Mouse (Mus musculus): ENCODE data around the gene Hoxb13. TPM values are rescaled to one million over a fixed set of nuclear protein-coding genes. Genes with fewer than 3 reads are reported as not detected.

Hoxb13 gene
- polyA plus RNA-seq, 1 experiment from 2014 or later: not detected

DNA sequence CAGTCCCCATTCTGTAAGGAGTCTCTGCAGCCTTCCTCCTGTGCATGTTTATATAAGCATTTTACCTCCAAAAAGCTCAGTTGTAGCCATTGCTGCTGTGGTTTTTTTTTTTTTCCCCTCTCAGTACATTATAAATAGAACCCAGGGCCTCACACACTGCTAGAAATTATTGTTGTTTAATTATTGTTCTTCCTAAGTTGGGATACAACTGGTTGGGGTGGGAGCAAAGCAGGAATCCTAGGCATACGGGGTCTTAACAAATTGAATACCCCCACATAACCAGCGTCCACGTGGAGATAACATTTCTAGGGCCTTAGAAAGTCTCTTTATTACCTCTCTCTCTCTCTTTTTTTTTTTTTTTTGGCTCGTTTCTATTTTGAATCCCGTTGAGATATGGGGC, 3.0 kb upstream of the Hoxb13 start:
- Histone ChIP-seq H3K27me3 (peaks cover 98% of the 10 kb centered on the region), H3K9ac (replicated peaks) (no peak overlapping the region), H3K4me2 (no peak overlapping the region), H3K9me3 (no peaks in the 10 kb centered on the region), H3K27ac (no peak overlapping the region), H3K36me3 (no peaks in the 10 kb centered on the region), H3K4me3 (replicated peaks) (no peak overlapping the region), H3K4me1 (replicated peaks) (peaks cover 11% of the 10 kb centered on the region)
- ATAC-seq (ENCODE audit: insufficient number of reproducible peaks, insufficient read depth, low FRiP score, low TSS enrichment, low read depth): no peak
- 5% methylated on average over 5 of the region's 5 CpGs for WGBS

DNA sequence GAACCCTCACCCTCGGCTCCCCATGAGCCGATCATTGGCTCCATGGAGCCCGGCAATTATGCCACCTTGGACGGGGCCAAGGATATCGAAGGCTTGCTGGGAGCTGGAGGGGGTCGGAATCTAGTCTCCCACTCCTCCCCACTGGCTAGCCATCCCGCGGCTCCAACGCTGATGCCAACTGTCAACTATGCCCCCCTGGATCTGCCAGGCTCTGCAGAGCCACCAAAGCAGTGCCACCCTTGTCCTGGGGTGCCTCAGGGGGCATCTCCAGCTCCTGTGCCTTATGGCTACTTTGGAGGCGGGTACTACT, 240 bp downstream of the Hoxb13 start:
- H3K27me3 ChIP-seq: peaks cover 98% of the 10 kb centered on the region
- ATAC-seq (ENCODE audit: insufficient number of reproducible peaks, insufficient read depth, low FRiP score, low TSS enrichment, low read depth): no peak
- peak overlapping the region; percentile 48 for H3K4me2 ChIP-seq
- WGBS: 0% methylated on average over 10 of the region's 10 CpGs
- no peaks in the 10 kb centered on the region for H3K36me3 ChIP-seq
- peak overlapping the region; percentile 25 for H3K4me3 ChIP-seq (replicated peaks)
- H3K4me1 ChIP-seq (replicated peaks): peaks cover 11% of the 10 kb centered on the region
- H3K9ac ChIP-seq (replicated peaks): no peak overlapping the region
- no peak overlapping the region for H3K27ac ChIP-seq
- no peaks in the 10 kb centered on the region for H3K9me3 ChIP-seq

DNA sequence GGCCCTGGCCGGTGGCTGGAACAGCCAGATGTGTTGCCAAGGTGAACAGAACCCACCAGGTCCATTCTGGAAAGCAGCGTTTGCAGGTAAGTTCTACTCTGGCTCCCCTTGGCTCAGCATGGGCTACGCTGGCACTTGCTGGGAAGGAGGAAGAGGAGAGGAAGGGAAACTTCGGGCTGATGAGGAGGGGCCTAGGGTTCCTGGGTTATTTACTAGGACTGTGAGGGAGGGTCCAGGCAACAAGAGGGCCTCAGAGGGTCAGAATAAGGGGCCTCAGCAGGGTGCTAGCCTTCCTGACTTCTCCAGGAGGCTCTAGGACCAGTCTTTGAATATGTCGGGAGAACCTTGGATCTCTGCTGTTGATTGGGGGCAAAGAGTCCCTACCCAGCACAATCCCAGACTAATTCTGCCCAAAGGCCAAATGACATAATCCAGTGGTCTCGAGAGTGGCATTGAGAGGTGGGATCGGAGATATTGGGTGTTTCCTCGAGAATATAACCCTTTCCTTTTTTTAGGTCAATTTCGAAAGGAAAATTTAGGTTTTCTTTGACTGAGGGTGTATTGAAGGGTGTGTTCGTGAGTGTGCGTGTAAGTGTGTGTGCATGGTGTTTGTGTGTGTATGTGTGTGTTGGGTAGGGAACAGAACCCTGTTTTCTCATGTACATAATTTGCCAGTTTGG, 985 bp downstream of the Hoxb13 start:
- H3K36me3 ChIP-seq: no peaks in the 10 kb centered on the region
- no peak for ATAC-seq (ENCODE audit: insufficient number of reproducible peaks, insufficient read depth, low FRiP score, low TSS enrichment, low read depth)
- peaks cover 11% of the 10 kb centered on the region for H3K4me1 ChIP-seq (replicated peaks)
- no peak overlapping the region for H3K9ac ChIP-seq (replicated peaks)
- H3K27ac ChIP-seq: no peak overlapping the region
- H3K4me2 ChIP-seq: no peak overlapping the region
- peaks cover 100% of the 10 kb centered on the region for H3K27me3 ChIP-seq
- WGBS: 8% methylated on average over 11 of the region's 11 CpGs
- no peaks in the 10 kb centered on the region for H3K9me3 ChIP-seq
- H3K4me3 ChIP-seq (replicated peaks): no peak overlapping the region

DNA sequence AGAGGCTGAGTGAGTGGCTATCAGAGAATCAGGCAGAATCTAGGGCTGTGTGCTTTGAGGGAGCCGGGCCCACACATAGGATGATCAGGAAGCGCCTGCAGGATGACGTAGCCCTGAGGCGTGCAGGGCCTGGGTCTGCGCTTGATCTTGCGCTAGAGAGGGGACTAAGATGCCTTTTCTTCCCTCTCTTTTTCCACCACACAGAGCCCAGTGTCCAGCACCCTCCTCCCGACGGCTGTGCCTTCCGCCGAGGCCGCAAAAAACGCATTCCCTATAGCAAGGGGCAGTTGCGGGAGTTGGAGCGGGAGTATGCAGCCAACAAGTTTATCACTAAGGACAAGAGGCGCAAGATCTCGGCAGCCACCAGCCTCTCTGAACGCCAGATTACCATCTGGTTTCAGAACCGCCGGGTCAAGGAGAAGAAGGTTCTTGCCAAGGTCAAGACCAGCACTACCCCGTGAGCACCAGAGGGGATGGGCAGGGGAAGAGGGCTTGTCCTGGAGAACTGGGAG, 1.7 kb downstream of the Hoxb13 start:
- Histone ChIP-seq H3K4me1 (replicated peaks) (peaks cover 11% of the 10 kb centered on the region), H3K27ac (no peak overlapping the region), H3K9ac (replicated peaks) (no peak overlapping the region), H3K9me3 (no peaks in the 10 kb centered on the region), H3K27me3 (peaks cover 100% of the 10 kb centered on the region), H3K36me3 (no peaks in the 10 kb centered on the region), H3K4me3 (replicated peaks) (no peak overlapping the region), H3K4me2 (no peak overlapping the region)
- WGBS: 2% methylated on average over 20 of the region's 20 CpGs
- ATAC-seq (ENCODE audit: insufficient number of reproducible peaks, insufficient read depth, low FRiP score, low TSS enrichment, low read depth): no peak

DNA sequence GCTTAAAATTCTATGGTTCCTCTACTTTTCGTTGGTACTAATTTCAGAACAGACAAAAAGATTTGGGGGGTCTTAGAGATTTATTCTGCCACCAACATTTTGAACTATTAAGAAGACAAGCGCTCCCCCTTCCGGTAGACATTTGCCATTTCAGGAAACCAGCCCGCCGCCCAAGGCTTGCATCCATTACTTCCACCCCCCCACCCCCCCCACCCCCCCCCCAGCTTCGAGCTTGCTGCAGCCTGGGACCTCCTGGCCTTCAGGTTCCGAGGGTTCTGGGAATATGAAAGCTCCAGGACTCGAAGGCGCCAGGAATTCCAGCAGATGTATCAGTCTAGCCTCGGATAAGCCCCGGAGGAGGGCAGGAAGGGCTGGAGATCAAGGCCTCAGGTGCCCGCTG, 4.5 kb downstream of the Hoxb13 start:
- H3K4me3 ChIP-seq (replicated peaks): no peak overlapping the region
- peaks cover 99% of the 10 kb centered on the region for H3K27me3 ChIP-seq
- no peak overlapping the region for H3K27ac ChIP-seq
- WGBS: under 1% methylated on average over 11 of the region's 12 CpGs
- no peaks in the 10 kb centered on the region for H3K36me3 ChIP-seq
- no peak overlapping the region for H3K4me2 ChIP-seq
- peaks cover 12% of the 10 kb centered on the region for H3K4me1 ChIP-seq (replicated peaks)
- no peak for ATAC-seq (ENCODE audit: insufficient number of reproducible peaks, insufficient read depth, low FRiP score, low TSS enrichment, low read depth)
- H3K9ac ChIP-seq (replicated peaks): no peak overlapping the region
- no peaks in the 10 kb centered on the region for H3K9me3 ChIP-seq

DNA sequence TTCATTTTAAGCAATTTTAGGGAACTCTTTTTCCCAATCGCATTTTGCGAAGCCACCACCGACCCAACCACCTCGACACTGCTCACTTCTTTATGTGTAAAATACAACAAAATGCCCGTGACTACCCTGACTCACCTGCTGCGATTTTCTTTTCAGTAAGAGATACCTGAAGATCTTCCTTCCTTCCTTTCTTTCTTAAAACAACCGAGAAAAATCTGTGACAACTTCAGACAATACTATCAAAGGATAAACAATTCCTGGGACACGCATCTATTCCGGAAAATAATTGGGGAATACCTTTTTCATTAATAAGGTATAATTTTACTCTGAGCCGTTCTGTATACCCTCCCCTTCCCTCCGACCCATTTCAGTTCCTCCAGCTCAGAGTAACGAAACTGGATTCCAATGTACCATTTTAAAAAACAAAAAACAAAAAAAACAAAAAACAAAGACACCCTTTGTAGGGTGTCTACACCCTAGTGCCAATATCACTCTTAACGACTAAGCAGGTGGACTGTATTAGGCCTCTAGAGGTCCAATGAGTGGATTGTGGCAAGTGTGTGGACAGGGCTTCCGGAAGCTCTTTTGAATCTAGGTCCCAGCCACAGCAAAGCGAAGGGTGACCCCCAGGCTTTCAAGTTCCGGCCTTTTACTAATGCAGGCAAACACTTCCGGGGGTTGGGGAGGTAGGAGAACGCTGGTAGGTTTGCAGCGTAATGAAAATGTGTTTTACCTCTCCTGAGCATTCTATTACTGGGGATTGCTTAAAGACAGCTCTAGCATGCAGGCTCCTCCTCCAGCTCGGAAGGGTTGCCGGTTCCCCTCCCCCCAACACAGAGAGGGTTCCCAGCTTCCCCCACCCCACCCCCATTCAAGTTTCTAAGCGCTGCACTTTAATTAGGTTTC, 5.3 kb downstream of the Hoxb13 start:
- Histone ChIP-seq H3K9ac (replicated peaks) (no peak overlapping the region), H3K4me1 (replicated peaks) (0 out of 2 replicates have a peak, but pooled peaks cover 8% of the 10 kb centered on the region), H3K27ac (no peak overlapping the region), H3K4me2 (0 out of 2 replicates have a peak overlapping the region, but pooled peaks have one; percentile 9), H3K36me3 (no peaks in the 10 kb centered on the region), H3K27me3 (peaks cover 99% of the 10 kb centered on the region), H3K9me3 (no peaks in the 10 kb centered on the region), H3K4me3 (replicated peaks) (no peak overlapping the region)
- 1% methylated on average over 22 of the region's 22 CpGs for WGBS
- no peak for ATAC-seq (ENCODE audit: insufficient number of reproducible peaks, insufficient read depth, low FRiP score, low TSS enrichment, low read depth)

DNA sequence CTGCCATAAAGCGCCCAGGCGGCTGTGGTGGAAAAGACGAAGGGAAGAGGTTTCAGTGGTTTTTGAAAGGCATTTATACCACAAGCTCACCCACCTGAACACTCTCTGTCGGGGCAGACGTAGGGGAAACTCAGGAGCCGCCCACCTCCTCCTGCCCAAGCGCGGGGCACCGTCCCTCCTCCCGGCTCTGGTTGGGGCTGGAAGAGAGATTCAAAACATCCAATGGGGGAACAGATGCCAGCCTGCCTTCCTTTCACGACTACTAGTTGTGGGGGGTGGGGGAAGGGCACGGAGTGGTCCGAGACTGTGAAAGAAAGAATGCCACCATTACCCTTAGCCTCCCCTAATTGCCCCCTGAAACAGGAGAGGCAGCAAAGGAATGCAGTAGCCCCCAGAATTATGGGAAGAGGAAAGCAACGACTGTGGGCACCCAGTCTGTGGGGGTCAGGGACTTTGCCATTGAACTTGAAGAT, 6.1 kb downstream of the Hoxb13 start:
- Histone ChIP-seq H3K4me3 (replicated peaks) (no peak overlapping the region), H3K27ac (no peak overlapping the region), H3K4me1 (replicated peaks) (0 out of 2 replicates have a peak, but pooled peaks cover 8% of the 10 kb centered on the region), H3K4me2 (no peak overlapping the region), H3K27me3 (peaks cover 96% of the 10 kb centered on the region), H3K36me3 (no peaks in the 10 kb centered on the region), H3K9ac (replicated peaks) (no peak overlapping the region), H3K9me3 (no peaks in the 10 kb centered on the region)
- ATAC-seq (ENCODE audit: insufficient number of reproducible peaks, insufficient read depth, low FRiP score, low TSS enrichment, low read depth): no peak
- WGBS: under 1% methylated on average over 14 of the region's 14 CpGs

DNA sequence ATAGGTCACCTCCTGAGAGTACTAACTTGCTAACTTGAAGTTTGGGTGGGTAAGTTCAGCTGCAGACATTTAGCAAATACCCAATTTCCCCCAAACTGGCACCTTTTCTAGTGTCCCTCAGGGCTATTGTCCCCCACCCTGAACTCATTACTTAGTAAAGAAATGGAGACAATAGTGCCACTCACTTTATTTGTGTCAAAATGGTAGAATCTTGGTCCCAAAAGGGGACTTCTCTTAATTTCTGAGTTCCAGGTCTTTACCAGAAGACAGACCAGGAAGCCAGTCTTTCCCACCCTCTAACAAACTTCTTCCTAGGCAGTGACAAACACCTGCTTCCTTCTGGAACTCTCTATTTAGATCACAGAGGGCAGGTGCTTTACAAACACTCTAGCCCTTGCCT, 7.6 kb downstream of the Hoxb13 start:
- Histone ChIP-seq H3K4me2 (no peak overlapping the region), H3K36me3 (no peaks in the 10 kb centered on the region), H3K4me3 (replicated peaks) (no peak overlapping the region), H3K9me3 (no peaks in the 10 kb centered on the region), H3K27me3 (peaks cover 95% of the 10 kb centered on the region), H3K9ac (replicated peaks) (no peak overlapping the region), H3K4me1 (replicated peaks) (0 out of 2 replicates have a peak, but pooled peaks cover 8% of the 10 kb centered on the region), H3K27ac (no peak overlapping the region)
- no peak for ATAC-seq (ENCODE audit: insufficient number of reproducible peaks, insufficient read depth, low FRiP score, low TSS enrichment, low read depth)

DNA sequence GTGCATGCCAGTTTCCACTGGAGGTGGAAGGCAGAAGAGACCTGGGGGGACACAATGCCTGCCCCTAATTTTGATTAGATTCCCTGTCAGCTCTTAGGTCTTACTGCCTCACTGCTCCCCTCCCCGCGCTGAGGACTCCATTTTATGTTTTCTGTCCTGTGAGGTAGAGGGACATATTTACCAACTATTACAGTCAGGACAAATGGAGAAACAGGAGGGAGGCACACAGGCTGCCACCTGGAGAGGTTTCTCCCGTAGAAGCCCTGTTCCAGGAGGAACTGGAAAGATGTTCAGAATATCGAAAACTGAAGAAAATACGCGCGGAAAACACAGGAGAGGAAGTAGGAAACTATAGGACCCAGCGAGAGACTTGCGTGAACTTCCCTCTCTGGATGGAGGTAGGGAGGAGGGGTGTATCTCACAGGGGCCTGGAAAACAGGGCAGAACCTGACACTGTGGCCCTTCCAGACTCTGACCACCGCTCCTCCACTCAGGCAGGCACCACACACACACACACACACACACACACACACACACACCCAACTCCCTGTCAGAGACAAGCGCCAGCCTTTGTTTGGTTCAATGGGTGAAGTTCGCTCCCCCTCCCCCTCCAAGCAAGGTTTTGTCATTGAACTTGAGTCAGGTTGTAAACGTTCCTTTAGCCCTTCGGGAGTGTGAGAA, 8.4 kb downstream of the Hoxb13 start:
- WGBS: 2% methylated on average over 14 of the region's 14 CpGs
- Histone ChIP-seq H3K9me3 (no peaks in the 10 kb centered on the region), H3K27ac (no peak overlapping the region), H3K9ac (replicated peaks) (no peak overlapping the region), H3K4me2 (no peak overlapping the region), H3K27me3 (peaks cover 95% of the 10 kb centered on the region), H3K4me3 (replicated peaks) (0 out of 2 replicates have a peak overlapping the region, but pooled peaks have one; percentile 3), H3K36me3 (no peaks in the 10 kb centered on the region), H3K4me1 (replicated peaks) (0 out of 2 replicates have a peak, but pooled peaks cover 8% of the 10 kb centered on the region)
- ATAC-seq (ENCODE audit: insufficient number of reproducible peaks, insufficient read depth, low FRiP score, low TSS enrichment, low read depth): no peak

DNA sequence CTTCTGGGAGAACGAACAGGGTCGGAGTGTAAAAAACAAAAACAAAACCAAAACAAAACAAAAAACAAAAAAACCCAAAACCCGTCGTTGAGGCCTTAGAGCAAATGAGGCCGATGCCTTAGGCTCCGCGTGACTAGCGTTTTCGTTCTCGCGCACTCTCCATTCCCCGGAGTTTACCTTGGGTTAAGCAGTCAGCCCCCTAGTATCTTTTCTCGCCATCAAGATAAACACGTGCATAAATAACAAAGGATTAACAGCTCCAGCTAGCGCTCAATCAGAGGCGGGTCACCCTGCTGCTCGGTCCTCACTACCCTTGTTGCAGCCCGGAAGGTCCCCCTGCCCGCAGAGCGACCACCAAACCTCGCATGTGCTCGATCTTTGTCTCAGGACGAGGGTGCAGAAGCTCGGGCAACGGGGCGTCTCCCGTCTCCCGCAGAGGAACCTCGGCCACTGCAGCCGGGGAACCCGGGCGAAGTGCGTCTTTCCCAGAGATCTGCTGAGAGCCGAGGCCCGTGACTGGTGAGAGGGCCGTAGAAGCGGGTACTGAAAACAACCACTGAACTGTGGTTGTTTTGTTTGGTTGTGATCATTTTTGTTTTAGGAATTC, 9.2 kb downstream of the Hoxb13 start:
- Histone ChIP-seq H3K4me3 (replicated peaks) (peak overlapping the region; percentile 12), H3K36me3 (no peaks in the 10 kb centered on the region), H3K27ac (no peak overlapping the region), H3K27me3 (peaks cover 95% of the 10 kb centered on the region), H3K4me1 (replicated peaks) (0 out of 2 replicates have a peak, but pooled peaks cover 8% of the 10 kb centered on the region), H3K9ac (replicated peaks) (no peak overlapping the region), H3K9me3 (no peaks in the 10 kb centered on the region), H3K4me2 (no peak overlapping the region; the same call in 1 of the 2 replicates)
- WGBS: under 1% methylated on average over 37 of the region's 37 CpGs
- no peak for ATAC-seq (ENCODE audit: insufficient number of reproducible peaks, insufficient read depth, low FRiP score, low TSS enrichment, low read depth)

Data from limb, embryonic 12.5 days (tissue).